Mouse (Mus musculus) heart, embryonic 14.5 days (tissue): Measurements from ENCODE around the gene Slc30a2. TPM values are rescaled to one million over a fixed set of nuclear protein-coding genes. Genes with fewer than 3 reads are reported as not detected.

Experiments
- ATAC-seq: fragments of 200-750 bp; cut with Nextera tagmentation; 2 replicates; pipeline ENCODE4 v1.8.0; 2017; ENCODE audit warnings: low read depth, moderate TSS enrichment; ENCODE audit not compliant: insufficient number of reproducible peaks, insufficient read depth, low FRiP score
- H3K27ac ChIP-seq, 2 experiments: fragments of 200-500 bp in 1 of 2; fragments of 300-500 bp in 1 of 2; sonication (generic) in 1 of 2; replicated peaks in 1 of 2; 2 replicates each; pipeline ENCODE4 v1.5.1; 2012 to 2014; ENCODE audit warnings: low read depth in 2 of 2, low read length in 2 of 2, control low read depth in 1 of 2, mild to moderate bottlenecking in 1 of 2, mixed read lengths in 1 of 2; ENCODE audit not compliant: control insufficient read depth in 1 of 2, insufficient read depth in 1 of 2
- H3K27me3 ChIP-seq: fragments of 300-500 bp; sonication (generic); 2 replicates; pipeline ENCODE4 v1.6.1; 2014; ENCODE audit warnings: mild to moderate bottlenecking, low read length, control low read depth; ENCODE audit not compliant: control insufficient read depth, insufficient read depth
- H3K36me3 ChIP-seq: fragments of 300-500 bp; sonication (generic); 2 replicates; pipeline ENCODE4 v1.6.1; 2014; ENCODE audit warnings: mild to moderate bottlenecking, control low read depth, low read length, mixed read lengths; ENCODE audit not compliant: control insufficient read depth, insufficient read depth
- H3K4me1 ChIP-seq, 2 experiments: fragments of 200-500 bp in 1 of 2; fragments of 300-500 bp in 1 of 2; sonication (generic) in 1 of 2; 2 replicates each; pipeline ENCODE4 v1.6.1; 2012 to 2014; ENCODE audit warnings: low read length in 2 of 2, control low read depth in 1 of 2, mixed read lengths in 1 of 2; ENCODE audit not compliant: control insufficient read depth in 2 of 2, insufficient read depth in 2 of 2
- H3K4me2 ChIP-seq: fragments of 300-500 bp; sonication (generic); 2 replicates; pipeline ENCODE4 v1.6.1; 2014; ENCODE audit warnings: mild to moderate bottlenecking, low read length
- H3K4me3 ChIP-seq, 2 experiments: fragments of 200-500 bp in 1 of 2; fragments of 300-500 bp in 1 of 2; sonication (generic) in 1 of 2; 2 replicates each; pipeline ENCODE4 v1.5.1; 2012 to 2014; ENCODE audit warnings: low read length in 2 of 2, mild to moderate bottlenecking in 2 of 2, control low read depth in 1 of 2, low read depth in 1 of 2, moderate library complexity in 1 of 2; ENCODE audit not compliant: control insufficient read depth in 1 of 2, insufficient read depth in 1 of 2
- H3K9ac ChIP-seq: fragments of 300-500 bp; sonication (generic); 2 replicates; pipeline ENCODE4 v1.6.1; 2014; ENCODE audit warnings: mild to moderate bottlenecking, low read length
- H3K9me3 ChIP-seq: fragments of 300-500 bp; sonication (generic); 2 replicates; pipeline ENCODE4 v1.6.1; 2016; ENCODE audit warnings: low read length, control low read depth; ENCODE audit not compliant: control insufficient read depth
- WGBS: fragments of 180-500 bp; shearing (Covaris S2); extraction: QIAGEN DNeasy Blood & Tissue Kit; methylation state at CpG from one replicate; pipeline ENCODE4 v1.1.7; 2014; 5-methylcytosine and 5-hydroxymethylcytosine counted together
- polyA plus RNA-seq: library from polyadenylated mRNA; unstranded; fragments of >200 nt; fragmentation: Nextera tagmentation; extraction: Ambion mirVana; gene quantifications from 2 replicates; pipeline ENCODE4 v1.2.1, GENCODE M21; 2014

Gene Slc30a2
- polyA plus RNA-seq, 1 experiment from 2014 or later = 0.08 TPM

GRCm38 (mm10) chr4:134397121-134397520 lies 54.1 kb downstream of the Slc30a2 start:
- H3K27ac ChIP-seq = peak overlapping the region; percentile 80 to 86
- H3K4me2 ChIP-seq = peak overlapping the region; percentile 90
- no peaks in the 10 kb centered on the region for H3K36me3 ChIP-seq
- H3K9me3 ChIP-seq = no peaks in the 10 kb centered on the region
- peaks cover 12 to 32% of the 10 kb centered on the region in 2 experiments for H3K4me1 ChIP-seq
- H3K4me3 ChIP-seq = peak overlapping the region; percentile 10 to 55; a peak in 3 of 4 replicates
- no peak for ATAC-seq
- H3K9ac ChIP-seq = peak overlapping the region; percentile 83
- H3K27me3 ChIP-seq = no peaks in the 10 kb centered on the region
- 17% methylated on average over 7 of the region's 7 CpGs for WGBS

DNA sequence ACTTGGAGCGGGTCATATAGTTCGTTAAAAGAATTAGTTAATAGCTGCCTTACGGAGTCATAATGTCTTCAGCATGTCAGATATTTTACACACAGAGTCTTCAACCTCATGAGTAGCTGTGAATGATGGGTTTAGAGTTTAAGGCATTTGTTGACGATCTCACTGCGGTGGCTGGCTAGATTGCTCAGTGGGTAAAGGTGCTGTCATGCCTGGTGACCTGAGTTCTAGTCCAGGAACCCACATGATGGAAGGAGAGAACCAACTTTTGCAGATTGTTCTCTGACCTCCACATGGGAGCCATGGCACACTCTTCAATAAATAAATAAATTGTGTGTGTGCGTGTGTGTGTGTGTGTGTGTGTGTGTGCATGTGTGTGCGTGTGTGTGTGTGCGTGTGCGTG lies 54.8 kb downstream of the Slc30a2 start:
- peak overlapping the region in 1 of 2 experiments; percentile 86; a peak in 2 of 4 replicates for H3K27ac ChIP-seq
- H3K9ac ChIP-seq = peak overlapping the region; percentile 83
- no peak overlapping the region; a peak in 1 of 4 replicates for H3K4me3 ChIP-seq
- H3K27me3 ChIP-seq = no peaks in the 10 kb centered on the region
- no peak for ATAC-seq
- 84% methylated on average over 9 of the region's 9 CpGs for WGBS
- H3K4me1 ChIP-seq = peaks cover 18 to 34% of the 10 kb centered on the region in 2 experiments
- no peaks in the 10 kb centered on the region for H3K36me3 ChIP-seq
- H3K4me2 ChIP-seq = peak overlapping the region; percentile 90
- H3K9me3 ChIP-seq = no peaks in the 10 kb centered on the region

DNA sequence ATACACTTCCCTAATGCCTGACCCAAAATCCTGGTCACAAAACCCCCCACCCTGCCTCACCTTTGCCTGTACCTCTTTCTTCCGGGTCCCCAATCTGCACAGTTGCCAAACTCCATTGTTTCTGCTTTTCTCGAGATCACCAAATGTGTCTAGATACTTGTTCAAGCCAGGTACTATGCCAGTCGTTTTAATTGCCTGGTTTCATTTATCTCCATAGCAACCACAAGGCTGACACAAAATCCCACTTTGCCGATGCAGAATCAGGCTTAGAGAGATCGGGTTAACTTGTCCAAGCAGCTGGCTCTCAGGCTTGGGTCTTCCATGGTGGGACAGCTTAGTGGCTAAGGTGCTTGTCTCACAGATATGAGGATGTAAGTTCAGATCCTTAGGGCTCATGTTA lies 57.2 kb downstream of the Slc30a2 start:
- ATAC-seq = no peak
- Histone ChIP-seq H3K9me3 (no peaks in the 10 kb centered on the region), H3K36me3 (0 out of 2 replicates have a peak, but pooled peaks cover 6% of the 10 kb centered on the region), H3K27ac (no peak overlapping the region), H3K27me3 (no peaks in the 10 kb centered on the region), H3K9ac (no peak overlapping the region), H3K4me3 (no peak overlapping the region), H3K4me2 (no peak overlapping the region), H3K4me1 (peaks cover 29 to 47% of the 10 kb centered on the region in 2 experiments)
- WGBS = 52% methylated on average over 5 of the region's 5 CpGs

GRCm38 (mm10) chr4:134401181-134401661 lies 58.2 kb downstream of the Slc30a2 start:
- Histone ChIP-seq H3K4me2 (peak overlapping the region; percentile 79), H3K36me3 (peaks cover 6% of the 10 kb centered on the region; the same call in 1 of the 2 replicates), H3K27me3 (no peaks in the 10 kb centered on the region), H3K9me3 (no peaks in the 10 kb centered on the region), H3K27ac (0 out of 4 replicates have a peak overlapping the region, but pooled peaks of 1 of the 2 experiments have one; percentile 6), H3K9ac (peak overlapping the region; percentile 65), H3K4me3 (peak overlapping the region; percentile 41 to 50), H3K4me1 (peaks cover 29 to 47% of the 10 kb centered on the region in 2 experiments)
- ATAC-seq = peak; percentile 37
- WGBS = 7% methylated on average over 19 of the region's 19 CpGs

GRCm38 (mm10) chr4:134401856-134402570 lies 59.0 kb downstream of the Slc30a2 start:
- Histone ChIP-seq H3K9me3 (no peaks in the 10 kb centered on the region), H3K9ac (peak overlapping the region; percentile 65; the same call in 1 of the 2 replicates), H3K27me3 (no peaks in the 10 kb centered on the region), H3K36me3 (peaks cover 6% of the 10 kb centered on the region; the same call in 1 of the 2 replicates), H3K4me1 (peaks cover 29 to 42% of the 10 kb centered on the region in 2 experiments), H3K27ac (peak overlapping the region; percentile 32 to 57; a peak in 2 of 4 replicates), H3K4me3 (no peak overlapping the region), H3K4me2 (peak overlapping the region; percentile 79)
- ATAC-seq = 0 out of 2 replicates have a peak, but pooled peaks have one; percentile 21
- WGBS = 56% methylated on average over 16 of the region's 16 CpGs

DNA sequence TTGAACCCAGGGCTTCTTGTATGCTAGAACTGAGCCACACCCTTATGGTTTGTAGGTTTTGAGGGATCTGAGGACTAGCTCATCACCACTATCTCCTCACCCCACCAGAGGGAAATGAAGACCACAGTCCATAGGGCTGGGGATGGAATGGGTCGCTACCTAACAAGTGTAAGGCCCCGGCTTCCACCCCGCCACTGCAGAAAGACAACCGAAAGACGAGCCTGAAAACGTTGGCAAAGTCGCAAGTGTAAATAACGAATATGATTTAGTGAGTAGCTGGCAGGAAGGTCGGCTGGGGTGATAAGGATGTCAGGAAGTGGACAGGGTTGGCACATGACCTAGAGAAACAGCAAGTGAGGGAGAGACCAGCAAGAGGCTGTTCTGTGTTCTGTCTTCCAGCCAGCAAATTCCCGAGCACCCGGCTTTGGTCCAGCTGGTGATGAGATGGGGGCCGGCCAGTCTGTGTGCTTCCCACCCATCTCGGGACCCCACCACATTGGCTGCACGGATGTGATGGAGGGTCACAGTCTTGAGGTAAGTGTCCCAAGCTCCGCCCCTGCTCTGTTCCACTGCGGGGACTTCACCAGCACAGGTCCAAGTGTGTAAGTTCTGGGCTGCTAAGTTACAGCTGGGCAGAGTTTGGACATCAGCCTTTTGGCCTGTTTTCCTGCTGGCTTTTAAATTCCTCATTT lies 59.7 kb downstream of the Slc30a2 start:
- peak; percentile 60 for ATAC-seq
- no peaks in the 10 kb centered on the region for H3K9me3 ChIP-seq
- H3K9ac ChIP-seq = no peak overlapping the region
- no peak overlapping the region for H3K4me3 ChIP-seq
- peak overlapping the region; percentile 12 for H3K4me2 ChIP-seq
- 38% methylated on average over 16 of the region's 16 CpGs for WGBS
- H3K27me3 ChIP-seq = no peaks in the 10 kb centered on the region
- H3K36me3 ChIP-seq = peaks cover 6% of the 10 kb centered on the region; the same call in 1 of the 2 replicates
- H3K4me1 ChIP-seq = peaks cover 29 to 36% of the 10 kb centered on the region in 2 experiments
- peak overlapping the region; percentile 32 to 57 for H3K27ac ChIP-seq

GRCm38 (mm10) chr4:134403721-134404120 lies 60.7 kb downstream of the Slc30a2 start:
- Histone ChIP-seq H3K36me3 (peaks cover 6% of the 10 kb centered on the region; the same call in 1 of the 2 replicates), H3K4me1 (peaks cover 29 to 37% of the 10 kb centered on the region in 2 experiments), H3K9me3 (no peaks in the 10 kb centered on the region), H3K4me2 (no peak overlapping the region), H3K9ac (no peak overlapping the region), H3K27me3 (no peaks in the 10 kb centered on the region), H3K27ac (no peak overlapping the region), H3K4me3 (no peak overlapping the region)
- 42% methylated on average over 7 of the region's 7 CpGs for WGBS
- ATAC-seq = no peak
